14 mouse cellular contexts compared by ENCODE assay signal in the genomic region with DNA sequence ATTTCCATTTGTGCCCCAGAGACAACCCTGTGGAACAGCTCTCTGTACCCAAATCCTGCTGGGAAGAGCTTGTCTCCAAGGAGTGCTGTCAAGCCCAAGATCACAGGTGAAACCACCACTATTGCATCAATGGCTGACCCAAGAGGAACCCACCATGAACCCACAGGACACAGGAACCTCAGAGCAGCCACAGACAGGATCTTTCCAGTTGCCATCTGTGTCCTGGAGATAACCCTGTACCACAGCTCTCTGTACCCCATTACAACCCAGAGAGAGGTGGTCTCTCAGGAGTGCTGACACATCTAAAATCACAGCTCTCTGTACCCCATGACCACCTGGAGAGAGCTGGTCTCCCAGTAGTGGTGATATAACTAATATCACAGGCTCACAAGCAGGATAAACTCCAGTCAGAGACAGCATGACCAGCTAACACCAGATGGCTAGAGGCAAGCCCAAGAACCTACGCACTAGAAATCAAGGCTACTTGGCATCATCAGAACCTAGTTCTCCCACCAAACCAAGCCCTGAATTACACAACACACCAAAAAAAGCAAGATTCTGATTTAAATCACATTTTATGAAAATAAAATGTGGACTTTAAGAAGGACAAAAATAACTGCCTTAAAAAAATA.
"Had no signal": no experiment of that assay in that cellular context is flagged by ENCODE, and none has a peak within 500 bp of the region (broad histone marks: within the 10 kb centered on the region; RNA-seq: fewer than 3 reads in every experiment).

No protein-coding gene starts in this region.

- DNase-seq: lung, adult 18-20 months; lung, embryonic 14.5 days; lung, postnatal 10 days; lung, postnatal 4 days; right cerebral cortex, postnatal 14 days; thymus, adult 18-20 months; thymus, postnatal 14 days; thymus, postnatal 36 days had no signal

- H3K9ac ChIP-seq: lung, embryonic 14.5 days; midbrain, embryonic 12.5 days; midbrain, embryonic 15.5 days; neural tube, embryonic 12.5 days; stomach, embryonic 15.5 days had no signal

- H3K36me3 ChIP-seq: midbrain, embryonic 12.5 days; midbrain, embryonic 15.5 days; neural tube, embryonic 12.5 days; stomach, embryonic 15.5 days had no signal

- H3K4me3 ChIP-seq: megakaryocyte, embryonic 14.5 days; midbrain, embryonic 12.5 days; midbrain, embryonic 15.5 days; neural tube, embryonic 12.5 days; stomach, embryonic 15.5 days had no signal

- H3K27ac ChIP-seq: midbrain, embryonic 12.5 days; midbrain, embryonic 15.5 days; neural tube, embryonic 12.5 days; stomach, embryonic 15.5 days; stomach, postnatal 0 days had no signal

- H3K4me2 ChIP-seq: lung, embryonic 14.5 days; midbrain, embryonic 12.5 days; midbrain, embryonic 15.5 days; neural tube, embryonic 12.5 days; stomach, embryonic 15.5 days had no signal

- H3K9me3 ChIP-seq: megakaryocyte, embryonic 14.5 days; midbrain, embryonic 12.5 days; midbrain, embryonic 15.5 days; neural tube, embryonic 12.5 days; stomach, embryonic 15.5 days had no signal

- H3K27me3 ChIP-seq: megakaryocyte, embryonic 14.5 days; midbrain, embryonic 12.5 days; midbrain, embryonic 15.5 days; neural tube, embryonic 12.5 days; stomach, embryonic 15.5 days had no signal

- H3K4me1 ChIP-seq: midbrain, embryonic 12.5 days; midbrain, embryonic 15.5 days; neural tube, embryonic 12.5 days; stomach, embryonic 15.5 days had no signal

- ATAC-seq: midbrain, embryonic 15.5 days had no signal
